Mouse (Mus musculus) spleen, postnatal 14 days (tissue): Measurements from ENCODE around the gene Gm49661.

ENCODE experiments used
- DNase-seq, 2 experiments: peaks; one replicate each; pipeline ENCODE4 v3.0.0; 2021 to 2022; ENCODE audit warnings: low spot score in 2 of 2

The Gm49661 gene

GRCm38 (mm10) chr8:84934860-84935259, 34.4 kb downstream of the Gm49661 start:
- DNase-seq, result no peak

GRCm38 (mm10) chr8:84933767-84934559, 35.3 kb downstream of the Gm49661 start:
- DNase-seq, result no peak

GRCm38 (mm10) chr8:84930582-84930981, 38.7 kb downstream of the Gm49661 start:
- DNase-seq, result no peak

DNA sequence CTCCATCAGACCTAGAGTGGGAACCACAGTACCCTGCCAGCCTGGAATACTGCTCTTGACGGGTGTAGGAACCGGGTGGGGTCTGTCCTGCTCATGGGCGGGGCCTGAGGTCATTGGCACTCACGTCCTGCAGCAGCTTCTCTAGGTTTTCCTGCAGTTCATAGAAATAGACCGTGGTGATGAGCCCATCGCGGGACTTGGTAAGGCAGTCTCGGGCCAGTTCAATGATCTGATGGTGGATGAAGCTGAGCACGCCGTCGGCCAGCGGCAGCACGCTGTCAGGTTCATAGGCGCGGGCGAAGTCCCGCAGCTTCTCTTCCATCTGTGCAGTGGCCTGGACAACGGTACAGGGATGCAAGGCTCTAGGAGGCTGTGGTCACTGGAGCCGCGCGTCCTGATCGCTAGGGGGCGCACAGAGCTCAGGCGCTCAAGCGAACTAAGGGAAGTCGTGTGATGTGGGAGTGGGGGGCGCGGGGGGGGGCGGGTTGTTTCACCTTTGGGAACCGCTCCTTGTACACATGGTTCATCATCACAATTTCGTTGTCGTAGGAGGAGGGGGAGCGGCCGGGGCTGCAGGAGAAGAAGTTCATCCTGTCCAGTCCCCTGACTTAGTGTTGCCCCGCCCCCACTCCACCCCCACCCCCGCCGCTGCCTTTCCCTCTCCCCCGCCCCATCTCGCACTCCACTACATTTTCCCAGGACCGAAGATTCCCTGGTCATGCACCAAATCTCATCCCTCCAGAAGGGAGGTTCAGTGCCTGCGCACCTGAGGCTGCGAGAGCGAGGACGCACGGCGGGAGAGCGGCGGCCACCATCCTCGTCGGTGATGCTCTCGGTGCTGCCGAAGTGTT, 40.6 kb downstream of the Gm49661 start:
- DNase-seq, result peak; percentile 43 to 60

DNA sequence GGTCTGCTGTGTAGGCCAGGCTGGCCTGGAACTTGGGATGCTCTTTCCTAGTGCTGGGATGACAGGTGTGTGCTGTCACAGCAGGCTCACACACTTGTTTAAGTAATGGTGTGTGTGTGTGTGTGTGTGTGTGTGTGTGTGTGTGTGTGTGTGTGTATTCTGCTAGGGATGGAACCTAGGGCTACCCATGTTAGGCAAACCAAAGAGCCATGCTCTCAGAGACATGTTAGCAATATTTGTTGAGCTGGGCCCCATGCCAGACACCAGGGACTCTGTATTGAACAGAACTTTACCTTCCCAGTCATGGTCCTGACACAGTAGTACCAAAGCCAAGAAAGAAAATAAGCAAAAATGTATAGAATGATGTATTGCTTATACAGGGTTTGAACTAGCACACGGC, 41.7 kb downstream of the Gm49661 start:
- no peak for DNase-seq

DNA sequence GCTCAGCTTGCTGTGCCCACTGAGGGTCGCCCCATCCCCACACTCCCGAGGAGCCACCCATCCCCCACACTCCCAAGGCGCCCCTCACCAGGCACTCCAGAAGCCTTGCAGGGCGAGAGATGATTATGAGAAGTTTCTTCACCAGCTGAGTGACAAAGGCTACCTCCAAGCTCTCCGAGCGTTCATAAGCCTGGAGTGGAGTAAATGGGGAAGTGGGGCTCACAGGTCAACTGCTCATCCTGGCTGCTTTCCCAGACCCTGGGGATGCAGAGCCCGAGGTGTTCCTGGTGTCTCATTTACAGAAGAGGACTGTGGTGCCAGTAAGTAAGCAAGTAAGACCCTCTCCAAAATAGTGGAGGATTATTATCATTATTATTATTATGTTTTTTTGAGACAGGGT, 43.7 kb downstream of the Gm49661 start:
- DNase-seq, result no peak

DNA sequence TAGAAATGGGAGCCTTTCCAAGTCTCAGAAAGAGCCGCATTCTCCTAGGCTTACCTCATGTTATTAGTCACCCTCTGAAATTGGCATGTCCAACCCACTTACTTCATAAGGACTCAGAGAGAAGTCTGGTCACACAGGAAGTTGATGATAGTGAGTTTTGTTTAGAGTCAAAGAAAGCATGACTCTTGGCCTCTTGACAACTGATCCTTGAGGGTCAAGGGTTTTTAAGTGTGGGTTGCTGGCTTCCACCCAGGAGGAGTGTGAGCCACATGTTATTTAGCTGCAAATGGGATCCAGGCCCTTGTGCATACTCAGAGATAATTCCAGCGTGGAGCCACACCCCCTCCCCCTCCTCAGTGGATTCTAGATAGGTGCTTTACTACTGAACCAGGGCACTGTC, 47.6 kb downstream of the Gm49661 start:
- no peak for DNase-seq

GRCm38 (mm10) chr8:84918646-84919045, 50.6 kb downstream of the Gm49661 start:
- DNase-seq, result no peak

GRCm38 (mm10) chr8:84917781-84918180, 51.5 kb downstream of the Gm49661 start:
- DNase-seq, result no peak
